Mouse (Mus musculus): Measurements from ENCODE around the gene Scn2b. TPM values are rescaled to one million over a fixed set of nuclear protein-coding genes. Genes with fewer than 3 reads are reported as not detected.

Gene Scn2b
- 3.2 and 3.9 TPM in 2 replicates for polyA plus RNA-seq (2014; fragmentation: Nextera tagmentation; extraction: Ambion mirVana)

DNA sequence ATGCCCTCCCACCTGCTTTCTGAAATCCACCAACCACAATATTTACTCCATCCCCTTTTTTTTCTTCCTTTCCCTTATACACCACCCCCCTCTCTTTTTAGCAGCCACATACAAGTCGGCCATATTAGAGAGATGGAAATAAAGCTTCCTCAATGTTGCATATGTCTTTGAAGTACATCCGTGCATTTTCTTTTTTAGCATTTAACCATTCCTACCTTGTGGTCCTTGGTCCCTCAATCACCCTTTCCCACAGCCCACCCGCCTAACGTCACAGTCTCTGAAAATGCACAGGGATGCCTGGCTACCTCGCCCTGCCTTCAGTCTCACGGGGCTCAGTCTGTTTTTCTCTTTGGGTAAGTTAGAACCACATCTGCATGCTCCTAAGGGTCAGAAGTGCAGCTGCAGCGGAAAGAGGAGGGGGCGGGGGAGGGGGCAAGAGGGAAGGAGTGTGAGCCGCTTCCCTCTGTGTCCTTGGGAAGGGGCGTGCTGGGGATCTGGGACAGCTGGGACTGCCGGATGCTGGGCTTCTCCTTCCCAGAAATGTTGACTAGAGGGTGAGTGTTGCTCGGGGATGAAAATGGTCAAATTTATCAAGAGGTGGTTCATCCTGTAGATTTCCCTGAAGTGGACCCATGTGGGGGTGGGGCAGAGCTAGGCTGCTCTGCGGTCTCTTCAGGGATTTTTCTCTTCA, at the start of gene Scn2b:
Scn2b (plus strand) TSS at position 42 of the 691 bp plus-strand sequence.
- H3K27me3 ChIP-seq (ENCODE audit: insufficient read depth, low read length) = no peaks in the 10 kb centered on the region
- peak within 1 kb of the TSS; percentile 76 for H3K9ac ChIP-seq
- 2% methylated on average over 13 of the region's 13 CpGs for WGBS
- no peaks in the 10 kb centered on the region for H3K36me3 ChIP-seq (ENCODE audit: insufficient read depth)
- ATAC-seq (ENCODE audit: insufficient read depth) (peak; percentile 36; the same call in 1 of the 2 replicates), DNase-seq (peak; percentile 53)
- H3K4me2 ChIP-seq = peak within 1 kb of the TSS; percentile 73
- peak within 1 kb of the TSS; percentile 83 for H3K27ac ChIP-seq (ENCODE audit: low read depth)
- H3K4me3 ChIP-seq (ENCODE audit: low read depth, low read length) = peak within 1 kb of the TSS; percentile 61
- H3K9me3 ChIP-seq (ENCODE audit: low read depth, low read length) = no peaks in the 10 kb centered on the region
- H3K4me1 ChIP-seq (ENCODE audit: insufficient read depth) = peaks cover 7% of the 10 kb centered on the region; the same call in 1 of the 2 replicates
- TF ChIP-seq CTCF (IDR thresholded peaks at IDR 0.05; ENCODE audit: low read depth) = no peak

DNA sequence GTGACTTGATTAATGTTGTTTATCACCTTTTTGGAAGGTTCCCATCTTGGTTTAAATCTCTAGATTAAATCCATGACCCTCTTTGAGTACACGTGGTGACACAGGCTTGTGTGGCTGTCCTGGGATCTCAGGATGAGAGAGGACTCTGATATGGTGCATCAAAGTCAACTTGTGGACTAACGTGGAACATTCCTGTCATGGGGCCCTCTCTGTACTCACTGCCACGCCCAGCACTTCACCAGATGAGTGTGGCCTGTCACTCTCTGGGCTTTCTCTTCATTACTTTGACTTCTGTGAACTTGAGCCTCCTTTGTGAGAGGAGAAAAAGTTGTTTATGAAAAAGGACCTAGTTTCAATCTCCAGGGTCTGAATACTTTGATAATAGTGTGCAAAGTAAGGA, 45.8 kb upstream of the Scn2b start:
- H3K4me1 ChIP-seq (ENCODE audit: insufficient read depth) = no peaks in the 10 kb centered on the region
- no peaks in the 10 kb centered on the region for H3K36me3 ChIP-seq (ENCODE audit: insufficient read depth)
- H3K9ac ChIP-seq = no peak overlapping the region
- H3K27me3 ChIP-seq (ENCODE audit: insufficient read depth, low read length) = no peaks in the 10 kb centered on the region
- ATAC-seq (ENCODE audit: insufficient read depth) = no peak
- no peak for TF ChIP-seq CTCF (IDR thresholded peaks at IDR 0.05; ENCODE audit: low read depth)
- H3K27ac ChIP-seq (ENCODE audit: low read depth) = no peak overlapping the region
- no peak overlapping the region for H3K4me2 ChIP-seq
- no peak overlapping the region for H3K4me3 ChIP-seq (ENCODE audit: low read depth, low read length)
- DNase-seq = no peak
- no peaks in the 10 kb centered on the region for H3K9me3 ChIP-seq (ENCODE audit: low read depth, low read length)
- WGBS = 47% methylated on average over 3 of the region's 3 CpGs

DNA sequence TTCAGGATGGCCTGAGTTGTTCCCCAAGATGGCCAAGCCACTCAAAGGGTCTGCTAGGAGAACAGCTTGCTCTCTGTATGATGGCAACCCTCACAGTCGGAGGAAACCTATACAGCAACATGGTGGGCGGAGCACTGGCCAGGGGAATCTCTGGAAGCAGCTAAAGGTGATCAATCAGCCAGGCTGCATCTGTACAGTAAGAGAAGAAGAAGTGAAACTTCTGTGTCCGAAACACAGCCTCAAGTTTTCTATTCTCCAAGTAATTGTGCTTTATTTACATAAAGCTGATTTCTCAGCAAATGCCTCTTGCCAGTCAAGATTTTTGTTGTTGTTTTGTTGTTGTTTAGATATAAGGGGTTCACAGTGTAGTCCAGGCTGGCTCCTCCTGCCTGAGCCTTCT, 39.7 kb upstream of the Scn2b start:
- H3K4me2 ChIP-seq = no peak overlapping the region
- H3K27ac ChIP-seq (ENCODE audit: low read depth) = no peak overlapping the region
- no peak overlapping the region for H3K4me3 ChIP-seq (ENCODE audit: low read depth, low read length)
- H3K4me1 ChIP-seq (ENCODE audit: insufficient read depth) = no peaks in the 10 kb centered on the region
- 56% methylated on average over 3 of the region's 3 CpGs for WGBS
- H3K27me3 ChIP-seq (ENCODE audit: insufficient read depth, low read length) = no peaks in the 10 kb centered on the region
- H3K9me3 ChIP-seq (ENCODE audit: low read depth, low read length) = no peaks in the 10 kb centered on the region
- no peak for TF ChIP-seq CTCF (IDR thresholded peaks at IDR 0.05; ENCODE audit: low read depth)
- no peaks in the 10 kb centered on the region for H3K36me3 ChIP-seq (ENCODE audit: insufficient read depth)
- H3K9ac ChIP-seq = no peak overlapping the region
- no peak for DNase-seq
- no peak for ATAC-seq (ENCODE audit: insufficient read depth)

DNA sequence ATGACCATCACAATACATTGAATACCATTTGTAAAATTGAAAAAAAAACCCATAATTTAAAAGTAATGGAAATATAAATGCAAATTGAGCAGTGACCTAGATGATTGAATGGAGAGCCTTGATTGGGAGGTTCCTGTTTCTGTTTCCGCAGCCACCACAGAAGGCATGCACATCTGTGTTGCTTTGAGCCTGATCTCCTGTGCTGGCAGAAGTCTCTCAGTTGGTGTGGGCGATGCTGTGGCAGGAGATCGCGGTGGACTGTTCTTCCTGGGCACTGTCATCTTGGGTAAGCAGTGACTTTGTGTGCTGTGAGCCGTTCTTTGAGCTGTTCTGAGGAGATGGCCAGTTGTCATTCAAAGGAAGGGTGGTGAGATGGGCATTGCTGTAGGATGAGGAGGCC, 38.6 kb upstream of the Scn2b start, which contains the start of gene Jaml:
Jaml (plus strand) TSS at position 173 of the 400 bp plus-strand sequence.
- no peak for DNase-seq
- WGBS = 86% methylated on average over 5 of the region's 5 CpGs
- no peak for TF ChIP-seq CTCF (IDR thresholded peaks at IDR 0.05; ENCODE audit: low read depth)
- H3K4me3 ChIP-seq (ENCODE audit: low read depth, low read length) = no peak within 1 kb of the TSS
- H3K9me3 ChIP-seq (ENCODE audit: low read depth, low read length) = no peaks in the 10 kb centered on the region
- H3K36me3 ChIP-seq (ENCODE audit: insufficient read depth) = no peaks in the 10 kb centered on the region
- H3K9ac ChIP-seq = no peak within 1 kb of the TSS
- H3K4me2 ChIP-seq = no peak within 1 kb of the TSS
- ATAC-seq (ENCODE audit: insufficient read depth) = no peak
- no peak within 1 kb of the TSS for H3K27ac ChIP-seq (ENCODE audit: low read depth)
- H3K4me1 ChIP-seq (ENCODE audit: insufficient read depth) = no peaks in the 10 kb centered on the region
- no peaks in the 10 kb centered on the region for H3K27me3 ChIP-seq (ENCODE audit: insufficient read depth, low read length)

DNA sequence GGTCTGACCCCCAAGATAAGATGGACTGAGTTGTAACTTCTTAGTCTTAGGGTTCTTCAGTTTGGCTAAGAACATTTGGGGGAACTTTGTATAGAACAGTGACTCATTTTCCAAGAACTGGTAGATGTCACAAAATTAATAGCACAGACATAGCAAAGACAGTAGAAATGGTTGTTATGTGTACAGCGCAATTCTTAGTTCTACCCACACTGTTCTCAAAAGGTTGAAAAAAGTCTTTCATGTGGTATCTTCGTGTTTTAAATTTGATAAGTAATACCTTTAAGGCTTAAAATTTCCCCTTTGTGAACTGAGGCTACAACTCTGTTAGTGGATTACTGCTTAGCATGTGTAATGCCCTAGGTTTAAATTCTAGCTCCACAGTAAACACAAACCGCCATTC, 34.5 kb upstream of the Scn2b start:
- no peaks in the 10 kb centered on the region for H3K4me1 ChIP-seq (ENCODE audit: insufficient read depth)
- 82% methylated on average over 3 of the region's 3 CpGs for WGBS
- no peak overlapping the region for H3K27ac ChIP-seq (ENCODE audit: low read depth)
- DNase-seq (no peak), ATAC-seq (ENCODE audit: insufficient read depth) (no peak)
- H3K4me2 ChIP-seq = no peak overlapping the region
- H3K9me3 ChIP-seq (ENCODE audit: low read depth, low read length) = no peaks in the 10 kb centered on the region
- no peaks in the 10 kb centered on the region for H3K27me3 ChIP-seq (ENCODE audit: insufficient read depth, low read length)
- no peak overlapping the region for H3K9ac ChIP-seq
- no peaks in the 10 kb centered on the region for H3K36me3 ChIP-seq (ENCODE audit: insufficient read depth)
- H3K4me3 ChIP-seq (ENCODE audit: low read depth, low read length) = no peak overlapping the region
- TF ChIP-seq CTCF (IDR thresholded peaks at IDR 0.05; ENCODE audit: low read depth) = no peak

DNA sequence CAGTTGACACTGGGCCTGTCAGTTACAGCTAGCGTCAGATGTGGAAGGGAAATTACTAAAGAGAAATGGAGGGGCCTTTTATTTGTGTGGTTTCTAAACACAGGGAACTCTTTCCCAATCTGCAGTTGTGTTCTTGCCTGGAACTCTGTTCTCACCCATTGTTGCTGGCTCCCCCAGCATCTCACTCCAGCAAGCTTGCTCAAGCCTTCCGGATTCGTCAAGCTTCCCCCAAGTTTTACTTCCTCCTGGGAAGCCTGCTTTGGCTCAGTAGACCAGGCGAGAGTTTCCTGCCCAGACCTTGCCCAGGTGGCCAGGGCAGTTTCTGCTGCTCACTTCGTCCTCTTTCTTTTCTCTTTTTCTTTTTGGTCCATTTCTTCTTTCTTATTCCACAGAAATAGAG, 33.0 kb upstream of the Scn2b start:
- no peak overlapping the region for H3K9ac ChIP-seq
- 53% methylated on average over 5 of the region's 5 CpGs for WGBS

DNA sequence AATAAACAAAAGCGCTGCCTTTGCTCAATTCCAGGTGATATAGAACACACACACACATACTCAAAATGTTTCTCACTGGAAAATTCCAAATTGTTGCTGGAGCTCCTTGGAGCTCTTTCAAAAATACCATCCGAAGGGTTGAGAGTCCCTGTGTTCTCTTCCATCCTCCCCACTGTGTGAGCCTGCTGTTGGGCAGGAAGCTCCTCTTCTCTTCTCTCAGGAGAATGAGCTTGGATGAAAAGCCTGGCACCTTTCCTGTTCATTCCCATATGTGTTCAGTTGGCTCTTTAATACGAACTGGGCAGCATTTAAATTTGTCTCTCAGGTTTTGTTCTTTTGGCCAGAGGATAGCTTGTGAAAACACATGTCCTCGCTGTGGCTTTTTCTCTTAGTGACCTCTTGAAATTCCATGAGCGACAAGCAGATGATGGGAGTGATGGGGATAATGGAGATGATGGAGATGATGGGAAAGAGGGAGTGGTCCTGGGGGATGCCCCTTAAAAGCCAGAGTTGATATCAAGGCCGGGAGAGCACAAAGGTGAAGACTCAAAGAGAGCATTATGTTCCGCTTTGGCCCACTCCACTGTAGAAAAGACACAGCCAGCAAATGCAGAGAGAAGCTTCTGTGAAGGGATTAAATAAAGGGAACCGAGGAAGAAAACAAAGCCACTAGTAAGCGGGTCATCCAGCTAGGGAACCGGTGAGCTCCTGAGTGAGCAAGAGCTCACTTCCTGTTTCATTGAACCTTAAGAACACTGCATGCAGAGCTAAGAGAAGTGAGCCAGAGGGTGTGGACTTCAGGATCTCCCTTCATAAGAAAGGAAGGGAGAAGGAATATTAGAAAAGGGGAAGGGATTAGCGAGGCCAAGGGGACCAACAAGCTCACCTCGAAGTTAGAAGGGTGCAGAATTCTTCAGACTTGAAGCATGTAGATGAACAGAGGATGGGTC, 31.6 kb upstream of the Scn2b start:
- Histone ChIP-seq H3K9ac (no peak overlapping the region), H3K27ac (ENCODE audit: low read depth) (no peak overlapping the region), H3K27me3 (ENCODE audit: insufficient read depth, low read length) (no peaks in the 10 kb centered on the region), H3K36me3 (ENCODE audit: insufficient read depth) (no peaks in the 10 kb centered on the region), H3K4me3 (ENCODE audit: low read depth, low read length) (no peak overlapping the region), H3K4me2 (no peak overlapping the region), H3K9me3 (ENCODE audit: low read depth, low read length) (no peaks in the 10 kb centered on the region), H3K4me1 (ENCODE audit: insufficient read depth) (no peaks in the 10 kb centered on the region)
- TF ChIP-seq CTCF (IDR thresholded peaks at IDR 0.05; ENCODE audit: low read depth) = no peak
- 72% methylated on average over 12 of the region's 12 CpGs for WGBS
- ATAC-seq (ENCODE audit: insufficient read depth) = no peak
- no peak for DNase-seq

More for the DNA sequence above, 33.0 kb upstream of the Scn2b start:
- no peak for TF ChIP-seq CTCF (IDR thresholded peaks at IDR 0.05; ENCODE audit: low read depth)
- Histone ChIP-seq H3K4me3 (ENCODE audit: low read depth, low read length) (no peak overlapping the region), H3K27ac (ENCODE audit: low read depth) (no peak overlapping the region), H3K27me3 (ENCODE audit: insufficient read depth, low read length) (no peaks in the 10 kb centered on the region), H3K4me1 (ENCODE audit: insufficient read depth) (no peaks in the 10 kb centered on the region), H3K4me2 (no peak overlapping the region), H3K36me3 (ENCODE audit: insufficient read depth) (no peaks in the 10 kb centered on the region), H3K9me3 (ENCODE audit: low read depth, low read length) (no peaks in the 10 kb centered on the region)
- DNase-seq (no peak), ATAC-seq (ENCODE audit: insufficient read depth) (no peak)

Data from lung, embryonic 14.5 days (tissue).